Mouse (Mus musculus) midbrain, embryonic 12.5 days (tissue): ENCODE measurements around the gene Fa2h. TPM values are rescaled to one million over a fixed set of nuclear protein-coding genes. Genes with fewer than 3 reads are reported as not detected.
"Not testable (repeated sequence)": the region's sequence is repeated elsewhere in the genome, so short reads cannot be mapped to it uniquely, and the experiment has no call there.

ENCODE experiments used
- ATAC-seq: fragments of 200-750 bp; cut with Nextera tagmentation; 2 replicates; pipeline ENCODE4 v1.8.0; 2017; ENCODE audit warnings: low read depth, moderate TSS enrichment, moderate library complexity; ENCODE audit not compliant: low FRiP score
- H3K27ac ChIP-seq: fragments of 300-500 bp; sonication (generic); replicated peaks from 2 replicates; pipeline ENCODE4 v1.5.1; 2016; ENCODE audit warnings: mild to moderate bottlenecking
- H3K27me3 ChIP-seq: fragments of 300-500 bp; sonication (generic); 2 replicates; pipeline ENCODE4 v1.6.1; 2016; ENCODE audit warnings: mild to moderate bottlenecking
- H3K36me3 ChIP-seq: fragments of 300-500 bp; sonication (generic); 2 replicates; pipeline ENCODE4 v1.6.1; 2016
- H3K4me1 ChIP-seq: fragments of 300-500 bp; sonication (generic); 2 replicates; pipeline ENCODE4 v1.6.1; 2016
- H3K4me2 ChIP-seq: fragments of 300-500 bp; sonication (generic); replicated peaks from 2 replicates; pipeline ENCODE4 v1.6.1; 2016; ENCODE audit warnings: mild to moderate bottlenecking, moderate library complexity
- H3K4me3 ChIP-seq: fragments of 300-500 bp; sonication (generic); 2 replicates; pipeline ENCODE4 v1.5.1; 2016; ENCODE audit warnings: mild to moderate bottlenecking
- H3K9ac ChIP-seq: fragments of 300-500 bp; sonication (generic); replicated peaks from 2 replicates; pipeline ENCODE4 v1.6.1; 2016; ENCODE audit warnings: mild to moderate bottlenecking, moderate library complexity
- H3K9me3 ChIP-seq: fragments of 300-500 bp; sonication (generic); 2 replicates; pipeline ENCODE4 v1.6.1; 2016; ENCODE audit warnings: mild to moderate bottlenecking
- WGBS: fragments of 180-500 bp; shearing (Covaris S2); methylation state at CpG from one replicate; pipeline ENCODE4 v1.1.7; 2016; 5-methylcytosine and 5-hydroxymethylcytosine counted together
- polyA plus RNA-seq: library from polyadenylated mRNA; unstranded; fragments of >200 nt; fragmentation: Nextera tagmentation; extraction: Ambion mirVana; gene quantifications from 2 replicates; pipeline ENCODE4 v1.2.1, GENCODE M21; 2016

Fa2h gene
- polyA plus RNA-seq, 1 experiment from 2014 or later = 0.18 TPM

- Histone ChIP-seq H3K4me1 (no peaks in the 10 kb centered on the region), H3K27me3 (no peaks in the 10 kb centered on the region), H3K9ac (no peak overlapping the region), H3K27ac (no peak overlapping the region), H3K36me3 (no peaks in the 10 kb centered on the region), H3K4me2 (no peak overlapping the region), H3K4me3 (no peak overlapping the region), H3K9me3 (no peaks in the 10 kb centered on the region)
- WGBS = 83% methylated on average over 9 of the region's 9 CpGs
- no peak for ATAC-seq
Observed at GRCm38 (mm10) chr8:111353497-111353896, 40.1 kb downstream of the Fa2h start.

GRCm38 (mm10) chr8:111352289-111352688 lies 41.3 kb downstream of the Fa2h start:
- ATAC-seq = no peak
- no peaks in the 10 kb centered on the region for H3K36me3 ChIP-seq
- no peaks in the 10 kb centered on the region for H3K27me3 ChIP-seq
- H3K4me3 ChIP-seq = no peak overlapping the region
- H3K27ac ChIP-seq = no peak overlapping the region
- H3K9me3 ChIP-seq = no peaks in the 10 kb centered on the region
- no peaks in the 10 kb centered on the region for H3K4me1 ChIP-seq
- WGBS = 91% methylated on average over 5 of the region's 5 CpGs
- H3K9ac ChIP-seq = no peak overlapping the region
- no peak overlapping the region for H3K4me2 ChIP-seq

DNA sequence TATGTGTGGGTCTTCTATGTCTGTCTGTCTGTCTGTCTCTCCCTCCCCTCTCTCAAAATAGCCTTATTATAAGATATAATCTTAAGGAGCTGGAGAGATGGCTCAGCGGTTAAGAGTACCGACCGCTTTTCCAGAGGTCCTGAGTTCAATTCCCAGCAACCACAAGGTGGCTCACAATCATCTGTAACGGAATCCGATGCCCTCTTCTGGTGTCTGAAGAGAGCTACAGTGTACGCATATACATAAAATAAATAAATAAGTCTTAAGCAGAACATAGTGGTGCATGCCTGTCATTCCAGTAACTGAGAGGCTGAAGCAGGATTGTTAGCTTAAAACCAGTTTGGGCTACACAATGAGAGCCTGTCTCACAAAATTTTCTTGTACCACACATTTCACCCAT lies 43.0 kb downstream of the Fa2h start:
- WGBS = 81% methylated on average over 6 of the region's 6 CpGs
- H3K4me3 ChIP-seq = no peak overlapping the region
- H3K4me2 ChIP-seq = no peak overlapping the region
- ATAC-seq = no peak
- no peaks in the 10 kb centered on the region for H3K4me1 ChIP-seq
- no peak overlapping the region for H3K9ac ChIP-seq
- no peaks in the 10 kb centered on the region for H3K9me3 ChIP-seq
- no peaks in the 10 kb centered on the region for H3K36me3 ChIP-seq
- H3K27ac ChIP-seq = no peak overlapping the region
- no peaks in the 10 kb centered on the region; the same call in 1 of the 2 replicates for H3K27me3 ChIP-seq

DNA sequence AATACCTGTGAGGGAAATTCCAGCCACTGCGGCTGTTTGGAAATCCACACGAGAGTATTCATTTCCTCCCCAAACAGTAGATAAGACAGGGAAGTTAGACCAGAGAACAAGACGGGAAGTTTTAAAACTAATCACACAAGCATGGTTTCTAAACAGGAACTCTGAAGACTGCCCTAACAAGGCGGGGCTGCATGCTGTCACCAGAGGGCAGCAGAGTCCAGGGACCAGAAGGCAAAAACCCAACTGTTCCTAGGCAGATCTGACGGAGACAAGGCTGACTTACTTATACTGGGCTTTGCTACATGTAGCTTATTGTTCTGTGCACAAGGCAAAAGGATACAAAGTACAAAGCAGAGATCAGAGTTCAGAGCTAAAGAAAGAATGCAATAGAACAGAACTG lies 50.4 kb downstream of the Fa2h start:
- H3K9ac ChIP-seq = 0 out of 2 replicates have a peak overlapping the region, but pooled peaks have one; percentile 12
- H3K4me3 ChIP-seq = no peak overlapping the region
- H3K27me3 ChIP-seq = peaks cover 22% of the 10 kb centered on the region
- no peak for ATAC-seq
- H3K4me2 ChIP-seq = no peak overlapping the region
- no peak overlapping the region for H3K27ac ChIP-seq
- WGBS = 17% methylated on average over 5 of the region's 5 CpGs
- H3K4me1 ChIP-seq = peaks cover 2% of the 10 kb centered on the region; the same call in 1 of the 2 replicates
- H3K36me3 ChIP-seq = no peaks in the 10 kb centered on the region
- no peaks in the 10 kb centered on the region for H3K9me3 ChIP-seq

- Histone ChIP-seq H3K27me3 (peaks cover 43% of the 10 kb centered on the region), H3K9me3 (no peaks in the 10 kb centered on the region), H3K4me3 (no peak overlapping the region), H3K27ac (no peak overlapping the region), H3K4me1 (peaks cover 7% of the 10 kb centered on the region), H3K9ac (no peak overlapping the region), H3K4me2 (no peak overlapping the region), H3K36me3 (no peaks in the 10 kb centered on the region)
- WGBS = 71% methylated on average over 3 of the region's 3 CpGs
- ATAC-seq = no peak
Observed at GRCm38 (mm10) chr8:111340186-111340585, 53.4 kb downstream of the Fa2h start.

DNA sequence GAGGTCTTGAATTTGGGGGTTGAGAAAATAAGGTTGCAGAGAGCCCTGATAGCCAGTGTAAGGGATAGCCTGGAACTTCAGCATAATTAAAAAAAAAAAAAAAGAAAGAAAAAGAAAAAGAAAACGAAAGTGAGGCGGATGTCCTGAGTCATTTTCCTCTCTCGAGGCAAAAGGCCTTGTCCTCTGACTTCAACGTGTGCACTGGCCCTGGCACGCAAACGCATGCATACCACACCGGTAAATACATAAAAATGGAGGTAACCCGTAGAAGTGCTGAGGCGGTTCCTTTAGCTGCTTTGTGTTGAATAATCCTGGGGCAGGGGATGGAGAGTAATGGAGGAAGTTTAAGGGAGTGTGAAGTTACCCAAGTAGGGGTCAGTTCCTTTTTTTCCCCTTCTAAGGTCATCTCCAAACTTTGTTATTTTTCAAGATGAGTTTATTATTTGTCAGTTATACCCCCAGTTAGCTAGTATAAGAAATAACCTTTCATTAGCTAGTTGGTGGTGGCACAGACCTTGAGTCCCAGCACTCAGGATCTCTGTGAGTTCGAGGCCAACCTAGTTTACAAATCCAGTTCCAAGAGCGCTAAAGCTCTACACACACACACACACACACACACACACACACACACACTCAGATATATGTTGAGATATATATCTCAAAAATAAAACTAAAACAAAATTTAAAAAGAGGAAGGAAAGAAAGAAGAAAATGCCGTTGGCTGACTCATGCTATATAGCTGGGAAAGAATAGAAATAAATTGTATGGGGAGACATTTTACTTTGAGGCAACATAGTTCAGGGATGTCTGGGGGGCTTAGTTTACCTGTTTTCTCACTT lies 55.0 kb downstream of the Fa2h start:
- H3K27me3 ChIP-seq = peaks cover 43% of the 10 kb centered on the region
- H3K27ac ChIP-seq = no peak overlapping the region
- ATAC-seq = no peak
- peaks cover 7% of the 10 kb centered on the region for H3K4me1 ChIP-seq
- peak overlapping the region; percentile 43; the same call in 1 of the 2 replicates for H3K4me3 ChIP-seq
- H3K4me2 ChIP-seq = peak overlapping the region; percentile 59
- H3K9ac ChIP-seq = no peak overlapping the region
- H3K36me3 ChIP-seq = no peaks in the 10 kb centered on the region
- no peaks in the 10 kb centered on the region for H3K9me3 ChIP-seq
- WGBS = 48% methylated on average over 12 of the region's 12 CpGs

DNA sequence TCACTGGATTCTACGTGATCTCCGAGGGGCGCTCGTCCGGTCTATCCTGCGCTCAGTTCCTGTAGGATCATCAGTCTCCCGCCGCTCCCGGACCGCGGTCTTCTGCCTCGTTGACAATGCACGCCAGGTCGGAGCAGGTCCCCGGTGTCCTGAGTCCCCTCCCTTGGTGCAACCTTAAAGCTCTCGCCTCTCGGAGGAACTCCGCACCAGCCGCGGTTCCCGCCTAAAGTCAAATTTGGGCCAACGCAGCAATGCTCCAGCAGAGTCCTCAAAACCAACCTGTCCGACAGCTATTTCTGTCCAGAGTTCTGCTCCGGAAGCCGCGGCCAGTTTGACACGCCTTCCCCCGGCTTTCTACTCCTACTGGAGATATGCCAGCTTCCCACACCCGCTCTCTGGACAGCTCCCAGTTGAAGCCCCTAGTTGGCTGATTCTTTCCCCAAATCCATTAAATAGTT lies 55.7 kb downstream of the Fa2h start, which contains the start of gene Mlkl:
Gene Mlkl (minus strand): TSS at position 288 of the 458 bp plus-strand sequence.
- 2% methylated on average over 29 of the region's 29 CpGs for WGBS
- no peak for ATAC-seq
- Histone ChIP-seq H3K4me2 (peak within 1 kb of the TSS; percentile 59), H3K4me3 (peak within 1 kb of the TSS; percentile 43), H3K4me1 (peaks cover 7% of the 10 kb centered on the region), H3K9ac (peak within 1 kb of the TSS; percentile 25; the same call in 1 of the 2 replicates), H3K9me3 (no peaks in the 10 kb centered on the region), H3K36me3 (no peaks in the 10 kb centered on the region), H3K27ac (no peak within 1 kb of the TSS), H3K27me3 (peaks cover 43% of the 10 kb centered on the region)

DNA sequence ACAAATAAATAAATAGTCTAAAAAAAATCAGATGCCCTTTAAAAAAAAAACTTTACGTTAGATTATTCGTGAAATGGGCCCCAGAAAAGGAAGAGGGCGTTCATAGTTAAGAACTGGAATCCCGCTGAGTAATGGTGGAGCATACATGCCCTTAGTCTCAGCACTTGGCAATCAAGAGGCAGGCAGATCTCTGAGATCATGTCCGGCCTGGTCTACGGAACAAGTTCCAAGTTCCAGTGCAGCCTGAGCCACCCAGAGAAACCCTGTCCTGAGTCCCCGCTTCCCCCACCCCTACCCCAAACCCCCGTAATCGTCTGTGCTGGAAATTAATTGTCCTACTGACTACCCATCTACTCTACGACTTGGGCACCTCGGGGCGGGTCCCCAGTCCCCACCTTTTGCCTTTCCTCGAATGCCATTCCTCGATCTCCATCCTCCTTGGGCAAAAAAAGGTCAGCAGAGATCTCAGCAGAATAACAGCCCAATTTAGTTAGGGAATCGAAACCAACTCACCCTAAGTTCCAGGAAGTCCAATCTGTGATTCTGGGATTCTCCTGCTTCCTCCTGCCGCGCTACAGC lies 56.2 kb downstream of the Fa2h start:
- Histone ChIP-seq H3K27ac (no peak overlapping the region), H3K9ac (peak overlapping the region; percentile 25; the same call in 1 of the 2 replicates), H3K4me1 (peaks cover 7% of the 10 kb centered on the region), H3K36me3 (no peaks in the 10 kb centered on the region), H3K9me3 (no peaks in the 10 kb centered on the region), H3K27me3 (peaks cover 43% of the 10 kb centered on the region), H3K4me3 (peak overlapping the region; percentile 43), H3K4me2 (peak overlapping the region; percentile 59)
- ATAC-seq = no peak
- WGBS = 34% methylated on average over 17 of the region's 17 CpGs

DNA sequence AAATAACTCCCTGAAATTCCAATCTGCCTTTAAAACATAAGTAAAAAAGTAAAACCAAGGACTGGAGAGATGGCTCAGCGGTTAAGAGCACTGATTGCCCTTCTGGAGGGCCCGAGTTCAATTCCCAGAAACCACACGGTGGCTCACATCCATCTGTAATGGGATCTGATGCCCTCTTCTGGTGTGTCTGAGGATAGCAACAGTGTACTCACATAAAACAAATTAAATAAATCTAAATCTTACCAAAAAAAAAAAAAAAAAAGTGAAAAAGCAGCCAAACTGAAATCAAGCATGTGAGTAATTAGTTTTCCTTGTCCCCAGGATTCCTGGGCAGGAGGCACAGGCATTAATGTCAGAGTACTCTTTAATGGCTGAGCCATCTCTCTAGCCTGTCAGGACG lies 56.9 kb downstream of the Fa2h start:
- Histone ChIP-seq H3K4me2 (no peak overlapping the region), H3K36me3 (no peaks in the 10 kb centered on the region), H3K9me3 (no peaks in the 10 kb centered on the region), H3K27me3 (peaks cover 41% of the 10 kb centered on the region), H3K9ac (no peak overlapping the region), H3K27ac (no peak overlapping the region), H3K4me1 (peaks cover 7% of the 10 kb centered on the region), H3K4me3 (no peak overlapping the region)
- ATAC-seq = no peak
- 87% methylated on average over 4 of the region's 4 CpGs for WGBS

DNA sequence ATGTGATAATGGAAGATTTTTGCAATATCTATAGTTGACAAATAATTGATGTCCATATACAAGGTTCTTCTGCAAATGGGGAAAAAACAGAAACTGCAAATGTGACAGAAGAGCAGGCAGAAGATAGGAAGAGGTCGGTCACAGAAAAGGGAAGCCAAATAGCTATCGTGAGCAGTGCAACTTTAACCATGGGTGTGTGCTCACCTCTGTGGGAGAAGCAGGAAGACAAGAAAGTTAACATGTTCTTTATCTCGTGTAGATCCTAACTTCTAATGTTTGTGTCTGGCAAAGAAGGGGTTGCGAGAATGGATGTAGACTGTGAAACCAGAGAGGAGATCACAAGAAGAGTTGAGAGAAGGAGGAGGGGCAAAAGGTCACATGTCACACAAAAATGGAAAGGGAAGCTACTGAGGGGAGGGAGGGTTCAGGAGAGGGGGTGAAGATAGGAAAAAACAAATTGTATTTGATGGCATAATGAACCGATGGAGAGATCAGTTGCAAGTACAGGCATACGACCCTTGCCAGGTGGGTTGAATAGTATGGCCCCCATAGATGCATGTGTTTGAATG lies 68.3 kb downstream of the Fa2h start:
- no peaks in the 10 kb centered on the region for H3K4me1 ChIP-seq
- H3K27me3 ChIP-seq = no peaks in the 10 kb centered on the region
- no peaks in the 10 kb centered on the region for H3K9me3 ChIP-seq
- H3K27ac ChIP-seq = no peak overlapping the region
- H3K4me2 ChIP-seq = no peak overlapping the region
- ATAC-seq = no peak
- no peak overlapping the region for H3K4me3 ChIP-seq
- H3K9ac ChIP-seq = no peak overlapping the region
- H3K36me3 ChIP-seq = no peaks in the 10 kb centered on the region
- WGBS = 88% methylated on average over 6 of the region's 6 CpGs

DNA sequence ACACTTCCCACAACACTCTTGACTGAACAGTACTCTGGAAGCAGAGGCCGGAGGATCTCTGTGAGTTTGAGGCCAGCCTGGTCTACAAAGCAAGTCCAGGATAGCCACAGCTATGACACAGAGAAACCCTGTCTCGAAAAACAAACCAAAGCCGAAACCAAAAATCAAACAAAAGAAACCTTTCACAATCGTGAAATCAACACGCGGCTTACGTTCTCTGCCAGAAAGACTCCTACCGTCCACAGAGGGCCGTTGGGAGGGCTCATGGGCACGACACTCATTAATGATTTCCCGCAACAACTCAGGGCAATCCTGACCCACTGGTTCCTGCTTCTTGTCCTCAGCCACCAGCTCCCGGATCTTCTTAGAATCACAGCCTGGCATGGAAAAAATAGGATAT lies 78.9 kb downstream of the Fa2h start:
- Histone ChIP-seq H3K9me3 (no peaks in the 10 kb centered on the region), H3K4me2 (no peak overlapping the region), H3K9ac (no peak overlapping the region), H3K4me1 (no peaks in the 10 kb centered on the region), H3K27me3 (no peaks in the 10 kb centered on the region), H3K27ac (no peak overlapping the region), H3K36me3 (no peaks in the 10 kb centered on the region), H3K4me3 (no peak overlapping the region)
- WGBS = 90% methylated on average over 12 of the region's 12 CpGs
- no peak for ATAC-seq

DNA sequence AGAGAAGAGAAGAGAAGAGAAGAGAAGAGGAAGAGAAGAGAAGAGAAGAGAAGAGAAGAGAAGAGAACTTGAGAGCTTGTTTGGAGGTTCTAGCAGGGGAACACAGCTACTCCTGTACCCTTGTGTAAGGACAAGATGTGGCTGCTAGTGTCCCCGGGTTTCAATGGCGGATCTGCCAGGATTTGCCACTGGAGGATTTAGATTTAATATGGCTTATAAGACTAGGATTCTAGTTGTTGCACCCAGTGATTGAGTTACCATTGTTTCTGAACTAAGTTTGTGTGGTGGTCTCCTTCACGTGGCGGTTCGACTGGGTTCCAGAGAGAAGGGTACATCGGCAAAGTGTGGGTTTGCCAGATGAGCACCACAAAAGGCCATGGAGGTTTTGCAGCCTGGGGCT lies 79.7 kb downstream of the Fa2h start:
- H3K27ac ChIP-seq, H3K9ac ChIP-seq, H3K4me3 ChIP-seq, H3K4me1 ChIP-seq, H3K9me3 ChIP-seq, ATAC-seq, H3K27me3 ChIP-seq, H3K36me3 ChIP-seq, H3K4me2 ChIP-seq: not testable (repeated sequence)
- whole genome bisulfite sequencing = 91% methylated on average over 6 of the region's 6 CpGs
